ENCODE assay signal across 8 mouse cellular contexts in genomic region chr4:141790524-141790990, GRCm38 (mm10). TPM values are rescaled to one million over a fixed set of nuclear protein-coding genes. Genes with fewer than 3 reads are reported as not detected.
A peak's percentile ranks its signal among the peaks of the same experiment; 100 is the strongest.
DNase-seq lines count a peak whose midpoint lies in the region; ATAC-seq and TF ChIP-seq lines count a peak whose summit lies in the region.

Dnajc16 (minus strand) TSS chr4:141790931.

- H3K36me3 ChIP-seq in heart, embryonic 12.5 days, result peaks cover 23% of the 10 kb centered on the region
- H3K36me3 ChIP-seq in kidney, postnatal 0 days (ENCODE audit: insufficient read depth, low read length), result no peaks in the 10 kb centered on the region
- H3K36me3 ChIP-seq in liver, embryonic 11.5 days (ENCODE audit: control insufficient read depth, insufficient read depth, low read length), result no peaks in the 10 kb centered on the region
- H3K36me3 ChIP-seq in stomach, embryonic 14.5 days (ENCODE audit: control insufficient read depth, insufficient read depth, low read length), result peaks cover 6% of the 10 kb centered on the region

- no peaks in the 10 kb centered on the region for H3K9me3 ChIP-seq in heart, embryonic 12.5 days (replicated peaks)
- H3K9me3 ChIP-seq in kidney, postnatal 0 days (replicated peaks; ENCODE audit: low read length), result no peaks in the 10 kb centered on the region
- H3K9me3 ChIP-seq in liver, embryonic 11.5 days (ENCODE audit: control insufficient read depth, low read length), result no peaks in the 10 kb centered on the region
- H3K9me3 ChIP-seq in stomach, embryonic 14.5 days (ENCODE audit: control insufficient read depth, low read depth, low read length), result no peaks in the 10 kb centered on the region

- peak within 1 kb of the TSS; percentile 98 for H3K4me3 ChIP-seq in heart, embryonic 12.5 days
- H3K4me3 ChIP-seq in kidney, postnatal 0 days (replicated peaks; ENCODE audit: low read depth, low read length), result peak within 1 kb of the TSS; percentile 72
- peak within 1 kb of the TSS; percentile 91 for H3K4me3 ChIP-seq in liver, embryonic 11.5 days (ENCODE audit: low read depth, low read length)
- peak within 1 kb of the TSS; percentile 96 for H3K4me3 ChIP-seq in stomach, embryonic 14.5 days (ENCODE audit: low read depth, low read length)

- peak within 1 kb of the TSS; percentile 92 for H3K4me2 ChIP-seq in heart, embryonic 12.5 days
- peak within 1 kb of the TSS; percentile 79 for H3K4me2 ChIP-seq in kidney, postnatal 0 days (ENCODE audit: low read length)
- peak within 1 kb of the TSS; percentile 94 for H3K4me2 ChIP-seq in liver, embryonic 11.5 days
- H3K4me2 ChIP-seq in stomach, embryonic 14.5 days (replicated peaks; ENCODE audit: low read depth, low read length), result peak within 1 kb of the TSS; percentile 85

- peak; percentile 74 for ATAC-seq in erythroid progenitor cell, adult 5-6 weeks (replicated peaks; ENCODE audit: low FRiP score, poor library complexity, severe bottlenecking)
- ATAC-seq in heart, embryonic 12.5 days (ENCODE audit: insufficient number of reproducible peaks, low FRiP score), result peak; percentile 87
- ATAC-seq in kidney, postnatal 0 days (replicated peaks; ENCODE audit: low FRiP score, low read depth), result peak; percentile 87
- ATAC-seq in liver, embryonic 11.5 days (replicated peaks; ENCODE audit: low FRiP score), result peak; percentile 79
- peak; percentile 86 for ATAC-seq in stomach, embryonic 14.5 days (ENCODE audit: insufficient number of reproducible peaks, insufficient read depth, low FRiP score, low read depth)

- H3K27me3 ChIP-seq in heart, embryonic 12.5 days (replicated peaks), result no peaks in the 10 kb centered on the region
- H3K27me3 ChIP-seq in kidney, postnatal 0 days (ENCODE audit: insufficient read depth, low read length), result no peaks in the 10 kb centered on the region
- H3K27me3 ChIP-seq in liver, embryonic 11.5 days (replicated peaks; ENCODE audit: control insufficient read depth, insufficient read depth, low read length), result no peaks in the 10 kb centered on the region
- no peaks in the 10 kb centered on the region for H3K27me3 ChIP-seq in stomach, embryonic 14.5 days (ENCODE audit: control insufficient read depth, insufficient read depth, low read length)

- peak within 1 kb of the TSS; percentile 82 for H3K27ac ChIP-seq in heart, embryonic 12.5 days (ENCODE audit: poor library complexity, severe bottlenecking)
- H3K27ac ChIP-seq in kidney, postnatal 0 days, result peak within 1 kb of the TSS; percentile 82
- peak within 1 kb of the TSS; percentile 75 for H3K27ac ChIP-seq in liver, embryonic 11.5 days (ENCODE audit: low read depth, low read length)
- H3K27ac ChIP-seq in stomach, embryonic 14.5 days (ENCODE audit: low read length), result peak within 1 kb of the TSS; percentile 70; the same call in 1 of the 2 replicates

- WGBS in heart, embryonic 12.5 days, result under 1% methylated on average over 42 of the region's 42 CpGs
- under 1% methylated on average over 42 of the region's 42 CpGs for WGBS in kidney, postnatal 0 days
- under 1% methylated on average over 41 of the region's 42 CpGs for WGBS in liver, embryonic 11.5 days
- WGBS in stomach, embryonic 14.5 days, result under 1% methylated on average over 41 of the region's 42 CpGs

- peak; percentile 25 for TF ChIP-seq CTCF in kidney, postnatal 0 days (IDR thresholded peaks at IDR 0.05; ENCODE audit: low read depth)

- H3K9ac ChIP-seq in heart, embryonic 12.5 days, result peak within 1 kb of the TSS; percentile 97
- H3K9ac ChIP-seq in kidney, postnatal 0 days (ENCODE audit: low read depth, low read length), result peak within 1 kb of the TSS; percentile 85
- H3K9ac ChIP-seq in liver, embryonic 11.5 days (ENCODE audit: low read depth, low read length), result peak within 1 kb of the TSS; percentile 90
- H3K9ac ChIP-seq in stomach, embryonic 14.5 days (replicated peaks; ENCODE audit: low read depth, low read length), result peak within 1 kb of the TSS; percentile 92

- peaks cover 18% of the 10 kb centered on the region for H3K4me1 ChIP-seq in heart, embryonic 12.5 days (replicated peaks)
- H3K4me1 ChIP-seq in kidney, postnatal 0 days (replicated peaks; ENCODE audit: insufficient read depth, low read length), result peaks cover 6% of the 10 kb centered on the region; the same call in 1 of the 2 replicates
- H3K4me1 ChIP-seq in liver, embryonic 11.5 days (replicated peaks; ENCODE audit: control insufficient read depth, insufficient read depth, low read length), result peaks cover 22% of the 10 kb centered on the region
- peaks cover 5% of the 10 kb centered on the region; the same call in 1 of the 2 replicates for H3K4me1 ChIP-seq in stomach, embryonic 14.5 days (ENCODE audit: control insufficient read depth, insufficient read depth, low read length)

- DNase-seq in CD4-positive helper T cell, adult 2 months (ENCODE audit: low read depth, low spot score), result peak; percentile 99
- DNase-seq in brain, embryonic 18.5 days (ENCODE audit: low read depth, low spot score), result peak; percentile 99
- DNase-seq in kidney, postnatal 0 days (ENCODE audit: low spot score), result peak; percentile 99
- peak; percentile 96 for DNase-seq in liver, embryonic 11.5 days (ENCODE audit: low spot score)
- DNase-seq in naive thymus-derived CD4-positive, alpha-beta T cell, adult 2 months (ENCODE audit: low read depth), result peak; percentile 98

RNA-seq across cellular contexts. Expression of gene Dnajc16, which starts in this region (rescaled TPM):
- total RNA-seq in erythroid progenitor cell, adult 5-6 weeks (2015; ENCODE audit: low replicate concordance), result 16.2 and 25.2 TPM in 2 replicates
- total RNA-seq in erythroid progenitor cell, adult 5-6 weeks (2017; ENCODE audit: low replicate concordance), result 11.3 and 15.1 TPM in 2 replicates
- 5.0 and 6.1 TPM in 2 replicates for polyA plus RNA-seq in heart, embryonic 12.5 days (2016; fragmentation: Nextera tagmentation; extraction: Ambion mirVana)
- polyA plus RNA-seq in kidney, postnatal 0 days (2015; fragmentation: Nextera tagmentation; extraction: Ambion mirVana), result 4.8 and 5.2 TPM in 2 replicates
- 4.0 and 4.2 TPM in 2 replicates for polyA plus RNA-seq in liver, embryonic 11.5 days (2014; fragmentation: Nextera tagmentation; extraction: Ambion mirVana)
- polyA plus RNA-seq in stomach, embryonic 14.5 days (2014; fragmentation: Nextera tagmentation; extraction: Ambion mirVana), result 3.7 and 5.0 TPM in 2 replicates

Comparison
In these comparisons a context has a peak if more than half of its experiments do, and no peak if none do; other contexts are left out.
1. Peak in every context shown above with its lines: DNase-seq, ATAC-seq, H3K4me3 ChIP-seq and H3K27ac ChIP-seq.